Mouse (Mus musculus) limb, embryonic 11.5 days (tissue): Measurements from ENCODE around the gene Tssk3. TPM values are rescaled to one million over a fixed set of nuclear protein-coding genes. Genes with fewer than 3 reads are reported as not detected.

Experiments used
- ATAC-seq: fragments of 200-750 bp; cut with Nextera tagmentation; 2 replicates; pipeline ENCODE4 v1.8.0; 2017; ENCODE audit warnings: low read depth; ENCODE audit not compliant: insufficient number of reproducible peaks, low FRiP score, low TSS enrichment
- DNase-seq: peaks from one replicate; pipeline ENCODE4 v3.0.0-alpha.2; 2015; ENCODE audit warnings: low spot score
- H3K27ac ChIP-seq: fragments of 300-500 bp; sonication (generic); replicated peaks from 2 replicates; pipeline ENCODE4 v1.5.1; 2014; ENCODE audit warnings: low read depth, mild to moderate bottlenecking, low read length
- H3K27me3 ChIP-seq: fragments of 300-500 bp; sonication (generic); 2 replicates; pipeline ENCODE4 v1.6.1; 2014; ENCODE audit warnings: mild to moderate bottlenecking, low read length, mixed read lengths; ENCODE audit not compliant: control insufficient read depth, insufficient read depth
- H3K36me3 ChIP-seq: fragments of 300-500 bp; sonication (generic); 2 replicates; pipeline ENCODE4 v1.6.1; 2014; ENCODE audit warnings: mild to moderate bottlenecking, low read length, moderate library complexity, mixed read lengths; ENCODE audit not compliant: control insufficient read depth, insufficient read depth
- H3K4me1 ChIP-seq: fragments of 300-500 bp; sonication (generic); 2 replicates; pipeline ENCODE4 v1.6.1; 2014; ENCODE audit warnings: low read length, mixed read lengths; ENCODE audit not compliant: control insufficient read depth, insufficient read depth
- H3K4me2 ChIP-seq: fragments of 300-500 bp; sonication (generic); 2 replicates; pipeline ENCODE4 v1.6.1; 2014; ENCODE audit warnings: low read depth, mild to moderate bottlenecking, moderate library complexity; ENCODE audit not compliant: severe bottlenecking
- H3K4me3 ChIP-seq: fragments of 300-500 bp; sonication (generic); 2 replicates; pipeline ENCODE4 v1.5.1; 2014; ENCODE audit warnings: low read depth, low read length
- H3K9ac ChIP-seq: fragments of 300-500 bp; sonication (generic); 2 replicates; pipeline ENCODE4 v1.6.1; 2014; ENCODE audit warnings: mild to moderate bottlenecking, low read length
- H3K9me3 ChIP-seq: fragments of 300-500 bp; sonication (generic); 2 replicates; pipeline ENCODE4 v1.6.1; 2016; ENCODE audit warnings: low read length; ENCODE audit not compliant: control insufficient read depth
- WGBS: fragments of 180-500 bp; shearing (Covaris S2); extraction: QIAGEN DNeasy Blood & Tissue Kit; methylation state at CpG from one replicate; pipeline ENCODE4 v1.1.7; 2014; 5-methylcytosine and 5-hydroxymethylcytosine counted together
- polyA plus RNA-seq: library from polyadenylated mRNA; unstranded; fragments of >200 nt; fragmentation: Nextera tagmentation; extraction: Ambion mirVana; gene quantifications from 2 replicates; pipeline ENCODE4 v1.2.1, GENCODE M21; 2014

Gene Tssk3
- polyA plus RNA-seq, 1 experiment from 2014 or later, result not detected

- no peaks in the 10 kb centered on the region for H3K27me3 ChIP-seq
- H3K4me1 ChIP-seq, result no peaks in the 10 kb centered on the region
- ATAC-seq, result no peak
- no peak overlapping the region for H3K9ac ChIP-seq
- no peaks in the 10 kb centered on the region for H3K36me3 ChIP-seq
- H3K4me3 ChIP-seq, result no peak overlapping the region
- H3K27ac ChIP-seq, result no peak overlapping the region
- DNase-seq, result no peak
- H3K9me3 ChIP-seq, result no peaks in the 10 kb centered on the region
- H3K4me2 ChIP-seq, result no peak overlapping the region
- WGBS, result 88% methylated on average over 6 of the region's 6 CpGs
Measured at GRCm38 (mm10) chr4:129448713-129449112, 42.1 kb downstream of the Tssk3 start.

GRCm38 (mm10) chr4:129447778-129448563 lies 42.9 kb downstream of the Tssk3 start:
- no peak overlapping the region for H3K4me2 ChIP-seq
- no peak overlapping the region for H3K27ac ChIP-seq
- H3K9ac ChIP-seq, result no peak overlapping the region
- no peaks in the 10 kb centered on the region for H3K4me1 ChIP-seq
- no peaks in the 10 kb centered on the region for H3K36me3 ChIP-seq
- ATAC-seq, result no peak
- no peak for DNase-seq
- no peaks in the 10 kb centered on the region for H3K9me3 ChIP-seq
- WGBS, result 88% methylated on average over 11 of the region's 11 CpGs
- H3K27me3 ChIP-seq, result no peaks in the 10 kb centered on the region
- H3K4me3 ChIP-seq, result no peak overlapping the region

GRCm38 (mm10) chr4:129447360-129447759 lies 43.5 kb downstream of the Tssk3 start:
- Histone ChIP-seq H3K27ac (no peak overlapping the region), H3K4me2 (no peak overlapping the region), H3K36me3 (no peaks in the 10 kb centered on the region), H3K4me1 (no peaks in the 10 kb centered on the region), H3K9me3 (no peaks in the 10 kb centered on the region), H3K9ac (no peak overlapping the region), H3K4me3 (no peak overlapping the region), H3K27me3 (peaks cover 5% of the 10 kb centered on the region; the same call in 1 of the 2 replicates)
- DNase-seq, result no peak
- 89% methylated on average over 8 of the region's 8 CpGs for WGBS
- ATAC-seq, result no peak

- DNase-seq (no peak), ATAC-seq (no peak)
- Histone ChIP-seq H3K4me1 (no peaks in the 10 kb centered on the region), H3K27ac (no peak overlapping the region), H3K27me3 (peaks cover 31% of the 10 kb centered on the region), H3K4me2 (peak overlapping the region; percentile 52), H3K4me3 (no peak overlapping the region), H3K36me3 (no peaks in the 10 kb centered on the region), H3K9ac (no peak overlapping the region), H3K9me3 (no peaks in the 10 kb centered on the region)
- WGBS, result 31% methylated on average over 6 of the region's 6 CpGs
Measured at GRCm38 (mm10) chr4:129441145-129441544, 49.7 kb downstream of the Tssk3 start.

GRCm38 (mm10) chr4:129440340-129441063 lies 50.3 kb downstream of the Tssk3 start, which contains the start of gene Zbtb8b:
TSS of gene Zbtb8b (minus strand) at chr4:129440853.
- H3K36me3 ChIP-seq, result no peaks in the 10 kb centered on the region
- H3K4me2 ChIP-seq, result peak within 1 kb of the TSS; percentile 52
- WGBS, result under 1% methylated on average over 33 of the region's 33 CpGs
- H3K9me3 ChIP-seq, result no peaks in the 10 kb centered on the region
- H3K4me1 ChIP-seq, result no peaks in the 10 kb centered on the region
- peak within 1 kb of the TSS; percentile 22; the same call in 1 of the 2 replicates for H3K9ac ChIP-seq
- ATAC-seq, result 0 out of 2 replicates have a peak, but pooled peaks have one; percentile 44
- peaks cover 31% of the 10 kb centered on the region for H3K27me3 ChIP-seq
- peak within 1 kb of the TSS; percentile 32 for H3K4me3 ChIP-seq
- peak; percentile 58 for DNase-seq
- no peak within 1 kb of the TSS for H3K27ac ChIP-seq

Other genes with a start within 250 kb of the Tssk3 start
- 3.7 and 4.2 TPM in 2 replicates for gene C77080, start 229.6 kb downstream of the Tssk3 start, polyA plus RNA-seq
- 0.47 and 0.59 TPM in 2 replicates for gene Sync, start 203.4 kb downstream of the Tssk3 start, polyA plus RNA-seq
- 608 and 644 TPM in 2 replicates for gene Rbbp4, start 155.7 kb downstream of the Tssk3 start, polyA plus RNA-seq
- gene Zbtb8os, start 155.3 kb downstream of the Tssk3 start, polyA plus RNA-seq, result 42.5 and 53.3 TPM in 2 replicates
- 7.2 and 7.4 TPM in 2 replicates for gene Zbtb8a, start 112.9 kb downstream of the Tssk3 start, polyA plus RNA-seq
- 0.85 and 1.8 TPM in 2 replicates for gene Zbtb8b, start 50.2 kb downstream of the Tssk3 start, polyA plus RNA-seq
- 23.8 and 25.9 TPM in 2 replicates for gene Bsdc1, start 29.4 kb downstream of the Tssk3 start, polyA plus RNA-seq
- gene Fam229a, start 168 bp upstream of the Tssk3 start, polyA plus RNA-seq, result not detected in 2 replicates
- gene Marcksl1, start 22.6 kb upstream of the Tssk3 start, polyA plus RNA-seq, result 1,590 and 1,591 TPM in 2 replicates
- 299 and 309 TPM in 2 replicates for gene Hdac1, start 51.7 kb upstream of the Tssk3 start, polyA plus RNA-seq
- gene Lck, start 82.6 kb upstream of the Tssk3 start, polyA plus RNA-seq, result 10.7 and 12.1 TPM in 2 replicates
- 3.5 and 4.3 TPM in 2 replicates for gene Fam167b, start 87.5 kb upstream of the Tssk3 start, polyA plus RNA-seq
- 296 and 317 TPM in 2 replicates for gene Eif3i, start 109.6 kb upstream of the Tssk3 start, polyA plus RNA-seq
- gene Tmem234, start 109.6 kb upstream of the Tssk3 start, polyA plus RNA-seq, result 202 and 207 TPM in 2 replicates
- gene Dcdc2b, start 123.2 kb upstream of the Tssk3 start, polyA plus RNA-seq, result 1.8 and 2.8 TPM in 2 replicates
- 26.4 and 35.0 TPM in 2 replicates for gene Iqcc, start 128.1 kb upstream of the Tssk3 start, polyA plus RNA-seq
- gene Ccdc28b, start 132.9 kb upstream of the Tssk3 start, polyA plus RNA-seq, result 40.3 and 48.8 TPM in 2 replicates
- 111 and 123 TPM in 2 replicates for gene Txlna, start 150.0 kb upstream of the Tssk3 start, polyA plus RNA-seq
- 13.1 and 13.4 TPM in 2 replicates for gene Kpna6, start 181.7 kb upstream of the Tssk3 start, polyA plus RNA-seq
- gene Tmem39b, start 205.8 kb upstream of the Tssk3 start, polyA plus RNA-seq, result 35.5 and 47.3 TPM in 2 replicates